Mouse (Mus musculus): ENCODE data around the gene Tcf12.

DNA sequence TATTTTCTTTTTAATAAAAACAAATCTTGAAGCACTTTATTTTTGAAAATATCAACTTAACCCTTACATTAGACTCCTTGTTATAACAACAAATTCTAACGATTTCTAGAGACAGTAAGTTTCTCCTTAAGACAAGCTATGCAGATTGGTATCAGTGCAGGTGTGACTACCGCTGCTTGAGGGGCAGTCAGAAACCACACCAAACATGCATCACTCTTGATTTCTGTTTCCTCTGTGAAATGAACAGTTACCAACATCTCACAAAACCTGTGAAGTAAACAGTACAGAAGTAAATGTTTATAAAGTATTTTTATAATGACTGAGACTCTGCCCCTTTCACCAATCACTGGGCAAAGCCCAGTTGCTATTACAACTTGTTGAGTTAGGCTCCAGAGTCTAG is 13.6 kb downstream of the Tcf12 start:
- no peak for TF ChIP-seq CTCF (IDR thresholded peaks at IDR 0.05; ENCODE audit: insufficient read depth, low read length)
- no peak for TF ChIP-seq POLR2A (IDR thresholded peaks at IDR 0.05; ENCODE audit: borderline replicate concordance, extremely low read depth, low read depth, low read length)
